Mouse (Mus musculus): ENCODE data around the gene Ext2.
A peak's percentile ranks its signal among the peaks of the same experiment; 100 is the strongest.

Gene Ext2

DNA sequence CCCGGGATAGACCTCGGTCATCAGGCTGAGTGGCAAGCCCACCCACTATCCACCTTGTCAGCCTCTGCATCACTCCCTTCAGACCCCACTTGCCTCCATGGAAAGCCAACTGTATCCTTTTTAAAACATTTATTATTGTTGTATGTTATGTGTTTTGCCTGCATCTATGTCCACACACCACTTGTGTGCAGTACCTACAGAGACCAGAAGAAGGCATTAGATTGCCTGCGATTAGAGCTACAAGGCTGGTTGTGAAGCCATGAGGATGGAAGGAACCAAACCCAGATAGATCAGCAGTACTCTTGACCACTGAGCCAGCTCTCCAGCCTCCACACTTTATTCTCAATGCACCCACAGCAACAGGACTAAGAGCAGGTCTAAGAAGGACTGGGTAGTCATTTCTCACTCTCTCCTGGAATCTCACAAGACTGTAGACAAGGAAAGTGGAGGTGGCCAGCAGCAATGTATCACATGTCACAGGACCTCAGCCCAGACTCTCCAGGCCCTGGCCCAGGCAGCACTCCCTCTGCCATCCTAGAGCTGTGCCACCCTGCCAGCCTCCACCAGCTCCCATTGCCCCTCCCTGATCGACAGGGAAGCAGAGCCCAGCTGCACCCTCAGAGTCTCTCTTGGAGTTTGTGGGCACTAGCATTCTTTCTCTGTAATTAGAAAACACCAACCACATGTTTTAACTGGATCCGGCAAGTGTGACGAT, 15.7 kb downstream of the Ext2 start:
- DNase-seq (ENCODE audit: low spot score in 2 of 2) = no peak

DNA sequence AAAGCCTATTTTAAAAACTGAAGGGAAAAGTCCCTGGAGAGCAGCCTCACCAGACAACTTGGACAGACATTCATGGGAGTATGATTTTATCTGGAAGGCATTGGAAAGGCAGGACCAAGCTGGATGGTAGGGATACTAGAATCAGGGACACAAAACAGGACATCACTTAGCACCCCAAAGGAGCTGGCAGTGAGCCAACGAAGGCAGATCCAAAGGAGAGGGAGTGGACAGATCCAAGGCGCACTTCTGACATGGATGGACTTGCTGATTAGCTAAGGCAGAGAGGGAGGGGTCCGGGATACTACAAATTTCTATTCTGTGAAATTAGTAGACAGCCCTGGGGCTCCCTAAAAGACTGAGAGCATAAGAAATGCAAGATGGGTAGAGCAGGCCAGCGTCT, 16.8 kb downstream of the Ext2 start:
- no peak for DNase-seq (ENCODE audit: low spot score in 2 of 2)

DNA sequence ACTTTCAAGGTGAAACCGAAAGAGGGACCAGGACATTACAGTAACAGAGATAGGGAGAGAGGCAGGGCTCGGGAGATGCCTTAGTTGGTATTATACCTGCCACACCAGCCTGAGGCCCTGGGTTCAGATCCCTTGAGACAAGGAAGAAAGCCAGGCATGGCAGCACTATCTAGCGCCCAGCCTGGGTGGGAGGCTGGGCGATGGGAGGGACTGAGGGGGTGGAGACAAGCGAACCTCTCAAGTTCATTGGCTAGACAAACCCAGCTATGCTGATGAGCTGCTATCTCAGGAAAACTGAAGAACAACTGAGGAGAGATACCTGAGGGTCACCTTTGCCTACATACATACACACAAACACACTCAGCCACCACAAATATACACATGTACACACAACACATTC, 17.3 kb downstream of the Ext2 start:
- DNase-seq (ENCODE audit: low spot score in 2 of 2) = no peak

DNA sequence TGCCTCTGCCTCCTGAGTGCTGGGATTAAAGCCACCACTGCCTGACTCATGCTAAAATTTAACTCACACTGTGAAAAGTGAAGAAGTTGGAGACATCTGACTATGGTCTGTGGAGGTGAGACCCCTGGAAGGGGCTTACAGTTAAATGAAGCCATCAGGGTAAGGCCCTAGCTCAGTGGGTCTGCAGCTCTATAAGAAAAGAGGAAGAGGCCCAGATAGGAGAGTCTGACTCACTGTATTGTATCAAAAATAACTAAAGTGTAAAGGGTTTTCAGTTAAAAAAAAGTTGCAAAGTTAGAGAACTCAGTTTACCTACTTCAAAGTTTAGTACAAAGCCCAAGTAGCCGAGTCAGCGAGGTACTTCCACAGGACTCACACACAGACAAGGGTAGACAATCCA, 19.4 kb downstream of the Ext2 start:
- no peak for DNase-seq (ENCODE audit: low spot score in 2 of 2)

DNA sequence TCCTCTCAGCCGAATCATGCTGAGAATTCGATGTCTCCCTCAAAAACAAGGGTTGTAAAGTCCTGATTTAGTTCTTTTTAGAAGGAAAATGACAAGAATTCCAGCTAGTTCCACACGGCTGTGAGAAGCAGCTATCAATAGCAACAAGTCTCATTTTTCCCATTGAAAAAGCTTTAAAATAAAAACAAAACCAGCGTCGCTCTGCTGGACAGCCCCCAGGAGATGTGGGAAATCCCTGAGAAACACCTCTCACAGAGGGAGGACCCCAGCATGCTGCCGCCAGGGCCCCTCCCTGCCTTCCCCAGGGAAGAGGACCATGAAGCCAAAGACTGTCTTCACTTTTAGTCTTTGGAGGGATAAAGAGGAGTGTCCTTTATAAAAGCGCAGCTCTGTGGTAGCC, 21.3 kb downstream of the Ext2 start:
- no peak for DNase-seq (ENCODE audit: low spot score in 2 of 2)

DNA sequence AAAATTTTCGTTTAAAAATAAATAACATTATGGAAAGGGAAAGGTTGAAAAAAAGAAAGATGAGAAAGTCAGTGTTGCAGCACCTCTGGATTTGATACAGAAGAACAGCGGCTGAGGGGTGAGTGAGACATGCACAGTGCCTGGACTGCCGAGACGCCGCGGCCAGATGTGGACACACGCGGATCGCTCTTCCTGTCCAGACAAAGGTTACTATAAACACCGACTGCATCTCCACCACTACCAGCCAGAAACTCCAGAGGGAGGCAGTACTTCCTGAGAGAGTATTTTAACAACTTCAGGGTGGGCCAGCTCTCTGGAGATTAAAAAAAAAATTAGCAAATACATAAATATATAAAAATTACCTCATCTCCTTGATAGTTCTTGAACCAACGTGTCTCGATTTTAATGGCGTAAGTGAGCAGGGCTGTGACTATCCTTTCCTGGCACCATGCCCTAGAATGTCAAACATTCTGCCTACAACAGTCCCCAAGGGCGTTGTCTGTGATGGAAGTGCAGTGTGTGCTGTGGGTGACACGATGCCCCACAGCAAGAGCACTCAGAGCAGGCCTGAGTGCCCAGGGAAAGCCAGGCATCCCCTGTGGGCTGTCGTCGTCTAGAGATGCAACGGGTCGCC, 25.1 kb downstream of the Ext2 start:
- no peak for DNase-seq (ENCODE audit: low spot score in 2 of 2)

DNA sequence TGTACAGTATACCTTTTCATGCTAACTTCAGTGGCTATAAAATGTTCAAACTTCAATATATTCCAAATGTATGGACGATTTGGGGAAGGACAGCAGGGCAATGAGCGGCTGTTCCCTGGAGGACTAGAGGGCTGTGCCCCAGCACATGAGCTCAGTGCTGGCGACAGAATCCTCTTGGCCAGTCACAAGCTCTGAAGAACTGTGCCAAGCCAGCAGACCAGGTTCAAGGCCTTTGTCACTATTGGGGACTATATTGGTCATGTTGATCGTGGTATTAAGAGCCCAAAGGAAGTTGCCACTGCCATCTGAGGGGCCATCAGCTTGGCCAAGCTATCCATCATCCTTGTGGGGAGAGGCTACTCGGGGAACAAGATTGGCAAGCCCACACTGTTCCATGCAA, 28.0 kb downstream of the Ext2 start:
- no peak for DNase-seq (ENCODE audit: low spot score in 2 of 2)

DNA sequence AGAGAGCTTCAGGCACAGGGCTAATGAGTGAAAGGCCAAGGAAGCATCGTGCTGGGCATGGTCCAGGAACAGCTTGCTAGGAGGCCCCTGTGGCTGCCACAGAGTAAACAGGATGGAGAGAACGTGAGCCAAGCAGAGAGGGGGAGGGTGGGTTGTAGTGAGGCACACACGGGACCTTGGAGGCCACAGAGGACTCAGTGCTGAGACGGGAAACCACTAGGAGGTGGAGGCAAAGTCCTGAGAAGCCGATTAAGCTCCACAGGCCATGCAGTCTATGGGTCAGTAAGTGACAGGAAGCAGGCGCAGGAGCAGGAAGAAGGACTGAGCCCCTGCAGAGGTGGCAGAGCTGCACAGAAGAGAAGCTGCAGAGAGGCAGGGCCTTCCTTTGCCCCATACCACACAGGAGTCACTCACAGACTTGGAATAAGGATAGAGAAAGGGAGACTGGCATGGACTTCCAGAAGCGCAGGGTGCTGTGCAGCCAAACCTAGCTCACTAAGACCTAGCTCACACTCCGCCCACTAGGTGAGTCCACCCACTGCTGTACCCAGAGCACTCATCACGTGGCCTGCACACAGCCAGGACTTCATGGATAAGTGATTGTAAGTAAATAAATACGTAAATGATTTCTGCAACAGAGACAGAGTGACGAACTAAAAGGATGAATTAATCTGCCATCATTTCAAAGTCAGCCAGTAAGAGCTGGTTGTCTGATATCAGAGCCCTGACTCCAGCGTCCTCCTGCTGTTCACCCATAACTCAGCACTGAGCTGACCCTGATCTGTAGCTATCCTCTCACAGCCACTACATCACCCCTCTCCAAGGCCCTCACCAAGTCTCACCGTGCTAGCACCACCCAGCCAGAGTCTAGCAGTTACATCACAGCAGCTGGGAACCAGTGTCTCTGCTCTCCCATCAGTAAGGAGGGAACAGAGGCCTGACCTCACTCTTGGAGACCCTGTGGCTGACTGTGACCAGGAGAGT, 30.6 kb downstream of the Ext2 start:
- DNase-seq (ENCODE audit: low spot score in 2 of 2) = no peak

DNA sequence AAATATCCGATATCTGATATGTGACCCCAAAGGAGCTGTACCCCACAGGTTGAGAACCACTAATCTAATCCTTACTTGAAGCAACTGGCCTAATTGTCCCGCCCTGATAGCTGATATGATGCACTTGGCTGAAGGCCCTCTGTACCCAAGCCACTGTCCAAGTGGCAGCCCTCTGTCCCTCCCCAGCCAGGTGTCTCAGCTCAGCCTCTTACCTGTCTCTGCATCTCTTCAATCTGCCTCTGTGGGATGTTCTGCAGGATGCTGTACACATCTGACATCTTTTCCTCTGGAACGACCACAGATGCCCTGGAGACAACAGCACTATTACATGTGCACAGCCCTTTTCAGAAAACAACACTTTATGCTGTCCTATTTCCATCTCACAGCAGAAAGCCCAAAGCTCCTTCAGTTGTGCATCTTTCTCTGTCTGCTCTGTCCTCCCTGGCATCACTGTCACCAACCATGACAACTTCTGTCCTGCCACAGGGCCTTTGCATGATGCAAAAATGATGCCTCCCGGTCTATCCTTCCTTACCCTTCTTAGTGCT, 31.5 kb downstream of the Ext2 start:
- DNase-seq (ENCODE audit: low spot score in 2 of 2) = no peak

DNA sequence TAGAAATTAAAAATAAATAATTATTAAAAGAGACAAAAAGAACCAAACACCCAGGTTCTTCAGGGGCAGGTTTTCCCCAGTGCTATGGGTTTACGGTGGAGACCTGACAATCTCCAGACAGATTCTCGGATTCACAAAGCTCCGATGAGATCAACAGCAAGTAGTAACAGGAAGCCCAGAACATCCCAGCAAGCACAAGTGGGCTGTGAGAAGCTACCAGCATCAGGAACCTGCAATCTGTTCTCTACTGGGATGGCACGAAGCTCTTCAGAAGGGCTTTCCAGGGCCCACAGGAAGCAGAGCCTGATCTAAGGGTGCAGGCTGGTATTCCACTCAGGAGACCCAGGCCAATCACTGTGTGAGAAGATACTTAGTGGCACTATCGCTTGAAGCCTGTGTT, 33.8 kb downstream of the Ext2 start:
- no peak for DNase-seq (ENCODE audit: low spot score in 2 of 2)

DNA sequence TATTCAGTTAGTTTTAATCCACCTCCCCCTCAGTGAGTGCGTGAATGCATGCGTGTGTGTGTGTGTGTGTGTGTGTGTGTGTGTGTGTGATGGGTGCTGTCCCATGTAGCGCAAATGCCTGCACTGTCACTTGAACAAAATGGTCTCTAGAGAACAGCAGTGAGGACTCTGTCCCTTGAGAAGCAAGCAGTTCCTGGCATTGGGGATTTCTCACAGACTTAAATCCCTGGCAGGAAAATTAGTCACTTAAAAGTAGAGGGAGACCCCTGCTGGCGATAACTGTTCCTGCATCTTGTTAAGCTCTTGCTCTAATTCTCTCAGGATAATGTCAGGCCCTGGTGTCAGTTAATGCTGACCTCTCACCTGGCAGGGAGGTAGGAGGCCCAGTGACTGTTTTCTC, 36.2 kb downstream of the Ext2 start:
- DNase-seq (ENCODE audit: low spot score in 2 of 2) = peak; percentile 27 to 53

DNA sequence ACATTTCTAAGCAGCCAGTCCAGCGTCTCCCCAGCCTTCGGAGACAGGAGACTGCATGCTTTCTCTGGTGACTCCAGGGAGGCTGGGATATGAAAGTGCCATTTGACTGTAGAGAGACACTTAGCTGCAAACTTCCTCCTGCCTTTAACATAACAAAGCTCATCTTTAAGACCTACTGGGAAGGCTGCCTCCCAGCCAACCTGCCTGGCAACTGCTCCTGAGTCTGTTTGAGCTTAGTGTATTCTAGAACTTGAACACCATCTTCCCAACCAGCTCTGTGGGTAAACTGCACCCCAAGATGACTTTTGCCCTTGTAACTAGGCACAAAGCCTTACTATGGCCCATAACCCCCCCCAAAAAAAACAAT, 37.0 kb downstream of the Ext2 start:
- DNase-seq (ENCODE audit: low spot score in 2 of 2) = no peak

DNA sequence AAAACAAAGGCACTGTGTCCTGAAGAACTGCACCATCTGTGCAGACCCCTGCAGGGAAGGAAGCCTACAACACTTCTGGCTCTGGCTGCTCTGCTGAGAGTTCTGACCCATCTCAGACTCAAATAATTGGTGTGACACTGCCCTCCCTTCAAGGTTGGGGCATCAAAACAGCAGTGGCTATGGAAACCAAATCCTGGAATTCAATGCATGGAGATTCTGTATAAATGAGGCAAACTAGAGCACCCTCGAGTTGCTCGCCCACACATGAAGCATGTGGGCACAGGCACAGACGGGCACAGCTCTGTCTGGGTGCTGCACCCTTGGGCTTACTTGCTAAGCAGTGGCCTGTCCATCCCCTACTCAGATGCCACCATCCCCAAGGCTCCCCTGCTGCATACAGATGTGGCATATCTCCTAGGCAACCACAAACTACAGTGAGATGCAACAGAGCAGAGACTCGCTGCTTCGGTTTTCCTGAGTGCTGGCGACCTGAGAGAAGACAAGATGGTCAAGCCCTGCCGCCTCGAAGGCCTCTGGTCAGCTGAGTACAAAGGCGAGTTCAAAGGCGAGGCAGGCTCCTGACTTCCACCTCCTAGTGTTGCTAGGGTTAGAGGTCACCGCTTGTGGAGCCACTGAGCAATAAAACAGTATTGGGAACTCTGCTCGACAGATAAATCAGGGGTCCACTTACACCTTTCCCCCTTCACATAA, 37.5 kb downstream of the Ext2 start:
- DNase-seq (ENCODE audit: low spot score in 2 of 2) = no peak

DNA sequence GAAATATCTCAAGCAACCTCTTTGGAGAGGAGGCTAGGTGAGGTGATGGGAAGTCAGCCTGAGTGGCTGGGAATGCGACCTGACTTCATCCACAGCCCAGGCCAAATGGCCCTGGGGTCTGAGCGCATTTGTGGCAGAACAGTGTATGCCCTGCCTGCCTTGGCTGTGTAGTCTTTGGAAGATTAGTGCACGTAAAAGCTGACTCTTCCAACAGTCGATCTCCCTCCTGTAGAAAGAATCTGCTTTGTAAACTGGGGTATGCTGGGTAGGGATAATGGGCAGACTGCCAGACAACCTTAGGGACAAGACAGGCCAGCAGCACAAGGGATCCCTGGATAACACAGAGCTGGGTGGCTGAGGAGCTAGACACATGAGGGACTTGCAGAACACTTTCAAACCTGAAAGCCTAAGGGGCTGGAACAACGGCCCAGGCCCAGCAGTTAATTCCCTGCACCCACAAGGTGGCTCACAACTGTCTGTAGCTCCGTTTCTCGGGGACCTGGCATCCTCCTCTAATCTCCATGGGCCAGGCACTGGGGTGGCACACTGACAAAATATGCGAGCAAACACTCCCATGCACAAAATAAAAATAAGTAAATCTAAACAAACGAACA, 38.3 kb downstream of the Ext2 start:
- DNase-seq (ENCODE audit: low spot score in 2 of 2) = no peak

DNA sequence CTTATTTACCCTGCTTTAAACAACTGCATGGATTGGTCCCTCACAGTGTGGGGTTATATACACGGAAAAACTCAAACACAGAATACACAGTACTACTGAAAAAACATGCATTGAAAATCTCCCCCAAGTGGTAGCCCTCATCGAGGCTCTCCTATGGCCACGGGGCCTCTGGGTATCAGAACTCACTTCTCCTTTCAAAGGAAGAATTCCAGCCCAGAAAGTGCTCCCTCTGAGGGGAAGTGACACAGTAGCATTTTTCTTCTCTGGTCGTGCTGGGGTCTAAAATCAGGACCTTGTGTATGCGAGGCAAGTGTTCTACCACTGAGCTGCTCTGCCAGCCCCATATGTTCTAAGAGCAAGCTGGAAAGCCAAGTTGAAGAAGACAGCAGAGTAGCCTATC, 39.7 kb downstream of the Ext2 start:
- no peak for DNase-seq (ENCODE audit: low spot score in 2 of 2)

DNA sequence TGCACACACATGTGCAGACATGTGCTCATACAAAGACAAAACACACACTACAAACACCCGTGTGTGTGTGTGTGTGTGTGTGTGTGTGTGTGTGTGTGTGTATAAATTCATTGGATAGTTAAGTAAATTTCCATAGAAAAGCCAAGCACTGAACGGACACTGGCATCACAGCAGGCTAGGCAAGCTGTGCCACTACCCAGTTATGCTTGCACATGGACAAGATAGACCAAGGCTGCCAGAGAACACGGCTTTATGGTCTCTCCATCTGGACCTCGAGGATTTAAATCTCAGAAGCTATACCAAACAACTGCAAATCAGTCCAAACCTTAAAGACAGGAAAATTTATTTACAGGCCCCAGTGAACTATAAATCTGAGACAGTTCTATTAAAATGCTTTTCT, 40.2 kb downstream of the Ext2 start:
- DNase-seq (ENCODE audit: low spot score in 2 of 2) = no peak

DNA sequence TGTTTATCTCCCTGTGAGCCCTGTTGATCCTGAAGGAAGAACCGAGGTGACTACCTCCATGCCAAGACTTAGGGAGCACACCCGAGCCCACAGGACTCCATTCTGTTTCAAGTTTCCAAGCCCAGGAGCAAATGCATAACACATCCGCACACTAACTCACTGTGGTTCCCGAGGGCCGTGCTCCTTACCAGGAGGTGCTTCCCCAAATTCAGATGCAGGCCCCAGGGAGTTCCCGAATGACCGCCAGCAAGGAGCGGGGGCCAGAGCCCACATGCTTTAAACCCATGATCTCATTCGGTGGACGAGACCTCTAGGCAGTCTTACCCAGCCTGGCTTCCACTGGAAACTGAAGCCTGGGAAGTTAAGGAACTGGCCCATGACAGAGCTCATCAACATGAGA, 41.8 kb downstream of the Ext2 start:
- no peak for DNase-seq (ENCODE audit: low spot score in 2 of 2)

DNA sequence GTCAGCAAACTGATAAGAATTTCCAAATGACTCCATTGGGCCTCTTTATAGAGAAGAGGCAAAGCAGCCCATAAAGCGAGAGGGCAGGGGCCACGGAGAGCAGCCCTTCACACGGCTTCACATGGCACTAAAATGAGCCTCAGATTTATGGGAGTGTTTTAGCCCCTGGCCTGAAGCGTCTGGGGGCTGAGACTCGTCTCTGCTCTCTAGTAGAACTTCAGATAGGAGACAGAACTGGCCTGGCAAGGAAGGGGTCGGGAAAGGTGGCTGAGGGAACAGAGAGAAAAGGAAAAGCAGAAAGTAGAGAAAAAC, 42.5 kb downstream of the Ext2 start:
- no peak for DNase-seq (ENCODE audit: low spot score in 2 of 2)

DNA sequence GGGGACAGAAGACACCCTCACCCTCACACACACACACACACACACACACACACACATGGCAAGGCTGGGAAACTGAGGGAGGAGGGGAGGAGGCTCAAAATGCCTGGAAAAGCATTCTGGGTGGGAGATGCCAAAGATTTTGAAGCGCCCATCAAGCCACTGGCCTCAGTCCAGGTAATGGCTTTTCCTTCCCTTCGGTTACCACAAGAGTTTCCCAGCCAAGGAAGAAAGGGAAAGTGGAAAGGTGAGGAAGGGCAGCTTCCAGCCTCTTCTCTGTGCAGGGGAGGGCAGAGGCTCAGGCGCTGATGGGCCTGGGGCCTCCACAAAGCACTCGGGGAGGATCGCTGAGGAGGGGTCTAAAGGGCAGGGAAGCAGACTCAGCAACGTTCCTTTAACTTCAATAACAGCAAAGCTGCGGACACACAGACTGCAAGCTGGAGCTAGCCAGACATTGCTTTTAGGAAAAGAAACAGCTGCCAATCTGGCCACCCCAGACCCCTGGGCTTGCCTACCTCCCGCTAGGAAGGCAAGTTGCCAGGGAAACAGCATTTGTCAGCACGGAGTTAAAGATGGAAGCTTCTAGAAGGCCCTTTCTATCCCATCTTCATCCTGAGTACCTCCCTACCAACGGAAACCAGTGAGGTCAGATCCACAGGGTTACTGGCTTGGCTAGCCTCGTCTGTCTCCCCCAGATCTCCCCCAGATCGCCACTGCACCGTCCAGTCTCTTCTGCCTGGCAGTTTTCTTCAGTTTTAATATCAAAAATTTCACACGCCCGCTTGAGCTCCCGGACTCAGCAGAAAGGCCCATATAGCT, 43.1 kb downstream of the Ext2 start:
- DNase-seq (ENCODE audit: low spot score in 2 of 2) = no peak

DNA sequence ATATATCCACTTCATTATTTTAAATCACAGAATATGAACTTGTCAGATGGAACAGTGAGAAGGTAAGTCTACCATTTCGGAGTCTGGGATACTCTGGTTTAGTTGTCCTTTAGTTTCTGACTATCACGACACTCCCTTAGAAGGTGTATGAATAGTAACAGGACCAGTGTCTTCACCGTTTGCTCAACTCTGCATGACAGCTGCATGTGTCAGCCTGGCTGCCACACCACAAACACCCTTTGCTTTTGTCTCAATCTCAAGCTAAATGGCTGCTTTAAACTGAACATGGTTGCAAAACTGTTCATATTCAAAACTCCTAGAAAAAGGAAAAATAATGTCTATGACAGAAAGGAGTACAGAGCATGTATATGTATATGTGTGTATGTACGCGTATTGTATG, 43.8 kb downstream of the Ext2 start:
- no peak for DNase-seq (ENCODE audit: low spot score in 2 of 2)

DNA sequence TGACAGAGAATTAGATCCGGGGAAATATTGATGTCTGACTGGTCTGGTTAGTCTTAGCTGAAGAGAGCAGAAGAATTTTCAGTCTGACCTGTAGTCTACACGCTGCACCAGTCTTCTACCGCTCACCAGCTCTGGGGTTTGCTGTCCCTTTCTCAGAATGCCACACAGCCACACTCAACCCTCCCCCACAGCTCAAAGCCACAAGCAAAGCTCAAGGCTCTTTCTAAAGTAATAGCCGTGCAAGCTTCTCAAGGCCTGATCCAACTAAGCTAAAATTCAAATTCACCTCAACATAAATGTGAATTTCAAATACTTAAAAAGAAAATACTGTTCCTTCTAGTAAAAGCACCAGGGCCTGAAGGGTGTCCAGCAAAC, 45.3 kb downstream of the Ext2 start:
- no peak for DNase-seq (ENCODE audit: low spot score in 2 of 2)

All from urinary bladder, adult 18-20 months (tissue).